Mouse (Mus musculus) ES-E14 (cell line): ENCODE results near the gene Prkx.

Experiments
- CHD2 ChIP-seq: IDR thresholded peaks from 2 replicates; pipeline ENCODE4 v1.6.1; 2014; ENCODE audit warnings: mild to moderate bottlenecking, low read depth, low read length, inconsistent platforms
- HCFC1 ChIP-seq: IDR thresholded peaks from 2 replicates; pipeline ENCODE4 v1.6.1; 2012; ENCODE audit warnings: low read length, inconsistent platforms, borderline replicate concordance; ENCODE audit not compliant: insufficient read depth
- MAFK ChIP-seq: IDR thresholded peaks from 2 replicates; pipeline ENCODE4 v1.6.1; 2014; ENCODE audit warnings: mild to moderate bottlenecking, low read depth, low read length, inconsistent platforms; ENCODE audit not compliant: insufficient read depth
- ZC3H11A ChIP-seq: IDR thresholded peaks from 2 replicates; pipeline ENCODE4 v1.6.1; 2012; ENCODE audit warnings: low read depth, mild to moderate bottlenecking, inconsistent platforms, low read length, borderline replicate concordance
- ZNF384 ChIP-seq: IDR thresholded peaks from 2 replicates; pipeline ENCODE4 v1.6.1; 2012; ENCODE audit warnings: low read depth, low read length, inconsistent platforms

GRCm38 (mm10) chrX:77741383-77741782 is 54.7 kb downstream of the Prkx start:
- TF ChIP-seq ZC3H11A: 0 out of 2 replicates have a peak, but pooled peaks have one; percentile 28
- no peak for TF ChIP-seq HCFC1
- no peak for TF ChIP-seq MAFK
- TF ChIP-seq CHD2: no peak
- no peak for TF ChIP-seq ZNF384
